Mouse (Mus musculus) forebrain, embryonic 15.5 days (tissue): ENCODE measurements around the gene Tpte. TPM values are rescaled to one million over a fixed set of nuclear protein-coding genes. Genes with fewer than 3 reads are reported as not detected.

Source experiments
- ATAC-seq: fragments of 200-750 bp; cut with Nextera tagmentation; replicated peaks from 2 replicates; pipeline ENCODE4 v1.8.0; 2017; ENCODE audit warnings: mild to moderate bottlenecking, moderate TSS enrichment, moderate library complexity
- H3K27ac ChIP-seq: fragments of 300-500 bp; sonication (generic); replicated peaks from 2 replicates; pipeline ENCODE4 v1.5.1; 2015; ENCODE audit warnings: mild to moderate bottlenecking, inconsistent platforms
- H3K27me3 ChIP-seq: fragments of 300-500 bp; sonication (generic); 2 replicates; pipeline ENCODE4 v1.6.1; 2015; ENCODE audit warnings: inconsistent platforms
- H3K36me3 ChIP-seq: fragments of 300-500 bp; sonication (generic); 2 replicates; pipeline ENCODE4 v1.6.1; 2015; ENCODE audit warnings: mild to moderate bottlenecking, inconsistent platforms
- H3K4me1 ChIP-seq: fragments of 300-500 bp; sonication (generic); 2 replicates; pipeline ENCODE4 v1.6.1; 2015; ENCODE audit warnings: inconsistent platforms
- H3K4me2 ChIP-seq: fragments of 300-500 bp; sonication (generic); replicated peaks from 2 replicates; pipeline ENCODE4 v1.6.1; 2015; ENCODE audit warnings: mild to moderate bottlenecking, inconsistent platforms
- H3K4me3 ChIP-seq: fragments of 300-500 bp; sonication (generic); 2 replicates; pipeline ENCODE4 v1.5.1; 2015; ENCODE audit warnings: mild to moderate bottlenecking, inconsistent platforms
- H3K9ac ChIP-seq: fragments of 300-500 bp; sonication (generic); replicated peaks from 2 replicates; pipeline ENCODE4 v1.6.1; 2015; ENCODE audit warnings: mild to moderate bottlenecking, inconsistent platforms
- H3K9me3 ChIP-seq: fragments of 300-500 bp; sonication (generic); 2 replicates; pipeline ENCODE4 v1.6.1; 2016; ENCODE audit warnings: inconsistent platforms
- WGBS: fragments of 180-500 bp; shearing (Covaris S2); methylation state at CpG from one replicate; pipeline ENCODE4 v1.1.7; 2015; ENCODE audit warnings: mixed read lengths; 5-methylcytosine and 5-hydroxymethylcytosine counted together
- polyA plus RNA-seq: library from polyadenylated mRNA; unstranded; fragments of >200 nt; fragmentation: Nextera tagmentation; extraction: Ambion mirVana; gene quantifications from 2 replicates; pipeline ENCODE4 v1.2.1, GENCODE M21; 2015

Gene Tpte
- polyA plus RNA-seq, 1 experiment from 2014 or later, result not detected

GRCm38 (mm10) chr8:22403235-22403634 lies 120.0 kb downstream of the Tpte start:
- ATAC-seq, result no peak
- Histone ChIP-seq H3K4me3 (no peak overlapping the region), H3K4me1 (peaks cover 7% of the 10 kb centered on the region; the same call in 1 of the 2 replicates), H3K36me3 (no peaks in the 10 kb centered on the region), H3K4me2 (no peak overlapping the region), H3K9ac (no peak overlapping the region), H3K27ac (no peak overlapping the region), H3K27me3 (no peaks in the 10 kb centered on the region), H3K9me3 (no peaks in the 10 kb centered on the region)
- WGBS, result 94% methylated on average over 2 of the region's 2 CpGs

- WGBS, result 81% methylated on average over 6 of the region's 6 CpGs
- H3K36me3 ChIP-seq, result no peaks in the 10 kb centered on the region
- no peak overlapping the region for H3K9ac ChIP-seq
- H3K4me3 ChIP-seq, result no peak overlapping the region
- peaks cover 3% of the 10 kb centered on the region for H3K4me1 ChIP-seq
- no peak overlapping the region for H3K27ac ChIP-seq
- no peak for ATAC-seq
- no peaks in the 10 kb centered on the region for H3K9me3 ChIP-seq
- H3K4me2 ChIP-seq, result no peak overlapping the region
- H3K27me3 ChIP-seq, result no peaks in the 10 kb centered on the region
Observed at GRCm38 (mm10) chr8:22405733-22406132, 122.5 kb downstream of the Tpte start.

GRCm38 (mm10) chr8:22410688-22411281 lies 127.5 kb downstream of the Tpte start:
- Histone ChIP-seq H3K27ac (peak overlapping the region; percentile 84), H3K4me1 (peaks cover 19% of the 10 kb centered on the region), H3K36me3 (peaks cover 3% of the 10 kb centered on the region; the same call in 1 of the 2 replicates), H3K27me3 (no peaks in the 10 kb centered on the region), H3K9me3 (no peaks in the 10 kb centered on the region), H3K4me2 (peak overlapping the region; percentile 87), H3K4me3 (peak overlapping the region; percentile 85), H3K9ac (peak overlapping the region; percentile 87)
- 16% methylated on average over 16 of the region's 16 CpGs for WGBS
- ATAC-seq, result peak; percentile 23

GRCm38 (mm10) chr8:22411282-22411702 lies 128.1 kb downstream of the Tpte start, which contains the start of gene Mrps31:
Gene Mrps31 (plus strand): TSS chr8:22411361.
- under 1% methylated on average over 25 of the region's 25 CpGs for WGBS
- peak within 1 kb of the TSS; percentile 85 for H3K4me3 ChIP-seq
- peak within 1 kb of the TSS; percentile 87 for H3K4me2 ChIP-seq
- peak; percentile 96 for ATAC-seq
- peak within 1 kb of the TSS; percentile 84 for H3K27ac ChIP-seq
- H3K9me3 ChIP-seq, result no peaks in the 10 kb centered on the region
- H3K9ac ChIP-seq, result peak within 1 kb of the TSS; percentile 87
- H3K36me3 ChIP-seq, result peaks cover 7% of the 10 kb centered on the region; the same call in 1 of the 2 replicates
- peaks cover 19% of the 10 kb centered on the region for H3K4me1 ChIP-seq
- H3K27me3 ChIP-seq, result no peaks in the 10 kb centered on the region

- Histone ChIP-seq H3K9ac (peak overlapping the region; percentile 87), H3K4me1 (peaks cover 19% of the 10 kb centered on the region), H3K36me3 (peaks cover 9% of the 10 kb centered on the region; the same call in 1 of the 2 replicates), H3K4me3 (peak overlapping the region; percentile 85), H3K27ac (no peak overlapping the region), H3K9me3 (no peaks in the 10 kb centered on the region), H3K27me3 (no peaks in the 10 kb centered on the region), H3K4me2 (peak overlapping the region; percentile 87)
- WGBS, result 23% methylated on average over 8 of the region's 8 CpGs
- ATAC-seq, result no peak
Observed at GRCm38 (mm10) chr8:22411971-22412370, 128.7 kb downstream of the Tpte start.

Other genes with a start within 250 kb of the Tpte start
- gene Atp7b, start 223.1 kb upstream of the Tpte start, polyA plus RNA-seq, result 1.3 and 1.7 TPM in 2 replicates
- gene Alg11, start 222.7 kb upstream of the Tpte start, polyA plus RNA-seq, result 29.9 and 31.2 TPM in 2 replicates
- gene Nek5, start 158.4 kb upstream of the Tpte start, polyA plus RNA-seq, result 0.52 and 1.1 TPM in 2 replicates
- 7.3 and 7.6 TPM in 2 replicates for gene Nek3, start 117.0 kb upstream of the Tpte start, polyA plus RNA-seq
- 28.4 and 28.7 TPM in 2 replicates for gene Ckap2, start 97.6 kb upstream of the Tpte start, polyA plus RNA-seq
- gene Vps36, start 90.6 kb upstream of the Tpte start, polyA plus RNA-seq, result 41.4 TPM in 2 replicates
- gene Thsd1, start 56.1 kb upstream of the Tpte start, polyA plus RNA-seq, result 6.2 and 7.5 TPM in 2 replicates
- 8.9 and 9.1 TPM in 2 replicates for gene Slc25a15, start 115.2 kb downstream of the Tpte start, polyA plus RNA-seq
- gene Mrps31, start 127.9 kb downstream of the Tpte start, polyA plus RNA-seq, result 32.8 and 33.9 TPM in 2 replicates